Mouse (Mus musculus) E14TG2a.4 (cell line): Measurements from ENCODE around the gene Nicn1.

Experiments used
- CTCF ChIP-seq: conservative IDR thresholded peaks from 2 replicates; pipeline ENCODE4 v1.5.1; 2014; ENCODE audit warnings: low read length
- NANOG ChIP-seq: IDR thresholded peaks from 2 replicates; pipeline ENCODE4 v1.6.1; 2014; ENCODE audit warnings: borderline replicate concordance, low read length, mixed read lengths
- POU5F1 ChIP-seq: IDR thresholded peaks from 2 replicates; pipeline ENCODE4 v1.6.1; 2014; ENCODE audit warnings: low read length, borderline replicate concordance

DNA sequence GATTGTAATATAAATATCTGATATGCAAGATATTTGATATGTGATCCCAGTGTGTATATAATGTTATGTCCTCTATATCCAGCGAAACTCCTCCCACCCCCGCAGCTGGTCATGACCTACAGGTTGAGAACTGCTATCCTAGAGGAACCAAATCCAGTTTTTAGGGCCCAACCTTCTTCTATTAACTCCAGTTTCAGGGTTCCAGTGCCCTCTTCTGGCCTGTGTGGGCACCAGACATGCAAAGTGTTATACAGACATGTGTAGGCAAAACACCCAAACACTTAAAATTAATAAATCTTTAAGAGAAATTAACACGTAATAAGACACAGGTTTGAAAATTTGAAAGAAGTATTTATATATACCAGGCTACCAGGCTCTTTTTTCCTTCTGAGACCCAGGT is 27.3 kb downstream of the Nicn1 start:
- TF ChIP-seq CTCF (no peak), NANOG (no peak), POU5F1 (no peak)
